Mouse (Mus musculus) embryonic stem cell, embryonic (primary cell): ENCODE results near the gene Rspry1.

Experiments
- CTCF ChIA-PET, 4 experiments: fragments of 300-600 bp in 2 of 4; fragments of 350-600 bp in 2 of 4; sonication (Branson Sonifier 250); formaldehyde crosslinking; loops; one replicate each; lab custom pipeline; 2022; ENCODE audit warnings: inconsistent platforms in 2 of 4; lab: Charles Lee
- POLR2A ChIA-PET, 4 experiments: fragments of 300-600 bp in 2 of 4; fragments of 350-600 bp in 2 of 4; sonication (Branson Sonifier 250); formaldehyde crosslinking; loops; one replicate each; lab custom pipeline; 2022; ENCODE audit warnings: antibody characterized with exemption in 4 of 4, inconsistent platforms in 1 of 4; lab: Charles Lee

Rspry1 gene

GRCm38 (mm10) chr8:94654994-94655393 is 53.3 kb downstream of the Rspry1 start:
- CTCF ChIA-PET = interaction anchor here in 2 of 4 experiments (0.5 to 0.7 kb wide), 2 partner anchors 292 to 648 kb away, joined by 8 to 10 read pairs; no protein-coding TSS in a partner anchor
- POLR2A ChIA-PET = no interaction called here

DNA sequence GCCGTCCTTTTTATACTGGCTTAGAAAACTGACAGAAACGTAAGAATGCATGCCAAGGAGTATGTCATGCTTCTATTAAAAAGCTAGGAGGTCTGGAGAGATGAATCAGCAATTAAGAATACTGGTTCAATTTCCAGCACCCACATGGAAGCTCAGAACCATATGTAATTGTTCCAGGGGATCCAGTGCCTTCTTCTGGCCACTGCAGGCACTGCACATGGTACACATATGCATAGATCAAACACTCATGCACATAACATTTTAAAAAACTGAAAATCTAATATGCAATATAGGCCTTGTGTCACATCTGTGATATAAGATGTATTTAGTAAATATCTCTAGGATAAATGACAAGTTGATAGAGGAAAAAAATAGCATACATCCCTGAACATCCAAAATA is 56.3 kb downstream of the Rspry1 start:
- CTCF ChIA-PET = interaction anchor here in 2 of 4 experiments (0.5 to 1.5 kb wide), 4 partner anchors 8 to 166 kb away, joined by 3 to 15 read pairs (median 4); partner anchors contain the start of gene Arl2bp (in 1 of the 2)
- POLR2A ChIA-PET = interaction anchor here in 1 of 4 experiments (0.6 kb wide), 1 partner anchor 8 kb away, joined by 9 read pairs; the partner anchor contains the start of gene Arl2bp

DNA sequence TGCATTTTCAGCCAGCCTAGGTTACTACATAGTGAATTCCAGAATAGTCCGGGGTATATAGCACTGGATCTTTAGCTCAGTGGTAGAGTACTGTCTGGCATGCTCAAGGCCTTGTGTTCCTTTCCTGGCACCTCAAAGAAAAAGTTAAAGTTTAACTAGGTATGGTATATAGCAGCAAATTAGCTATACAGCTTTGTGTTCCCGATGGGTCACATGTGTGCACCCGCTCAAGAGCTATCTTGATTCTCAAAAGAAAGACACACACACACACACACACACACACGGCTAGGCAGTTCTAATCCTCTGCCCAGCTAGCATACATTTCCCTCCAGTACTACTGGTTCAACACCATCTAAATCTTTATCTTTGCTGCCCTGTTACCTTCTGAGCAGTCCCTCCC is 58.7 kb downstream of the Rspry1 start:
- ChIA-PET CTCF (no interaction called here), POLR2A (interaction anchor here in 1 of 4 experiments (0.6 to 2.5 kb wide), 2 partner anchors 11 to 470 kb away, joined by 3 to 10 read pairs; no protein-coding TSS in a partner anchor)

DNA sequence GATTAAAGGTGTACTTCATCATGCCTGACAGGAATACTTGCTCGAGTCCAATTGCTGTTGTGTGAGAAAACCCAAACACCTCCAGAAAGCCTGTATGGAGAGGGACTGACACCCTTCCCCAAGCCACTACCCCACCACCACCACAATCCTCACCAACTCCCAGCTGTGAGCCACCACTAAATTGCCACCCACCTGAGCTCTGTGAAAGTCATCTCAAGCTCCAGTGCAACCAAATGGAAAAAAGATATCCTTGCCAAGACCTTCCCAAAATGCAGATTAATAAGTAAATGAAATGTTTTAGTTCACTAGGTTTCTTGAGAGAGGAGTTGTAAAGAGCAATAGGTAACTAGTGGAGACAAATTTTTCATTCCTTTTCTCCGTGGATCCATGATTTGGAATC is 63.0 kb downstream of the Rspry1 start:
- ChIA-PET POLR2A (interaction anchor here in 1 of 4 experiments (0.6 to 1.0 kb wide), 3 partner anchors 10 to 63 kb away, joined by 3 to 4 read pairs (median 3); partner anchors contain the start of genes Fam192a and Rspry1), CTCF (interaction anchor here in 1 of 4 experiments (0.6 kb wide), 1 partner anchor 134 kb away, joined by 3 read pairs; no protein-coding TSS in a partner anchor)

GRCm38 (mm10) chr8:94666456-94667308 is 64.9 kb downstream of the Rspry1 start, which contains the start of gene Arl2bp:
Gene Arl2bp, plus strand, starts transcription at chr8:94666600.
- ChIA-PET POLR2A (interaction anchor here (0.6 to 2.2 kb wide), 33 partner anchors 9 to 514 kb away, joined by 3 to 15 read pairs (median 3); partner anchors contain the start of genes Fam192a (in 2 of the 4), Rspry1 (in 2 of the 4), Cpne2 (in 1 of the 4) and Cx3cl1 (in 1 of the 4)), CTCF (interaction anchor here (0.6 to 1.2 kb wide), 6 partner anchors 9 to 462 kb away, joined by 3 to 6 read pairs (median 4); no protein-coding TSS in a partner anchor)

DNA sequence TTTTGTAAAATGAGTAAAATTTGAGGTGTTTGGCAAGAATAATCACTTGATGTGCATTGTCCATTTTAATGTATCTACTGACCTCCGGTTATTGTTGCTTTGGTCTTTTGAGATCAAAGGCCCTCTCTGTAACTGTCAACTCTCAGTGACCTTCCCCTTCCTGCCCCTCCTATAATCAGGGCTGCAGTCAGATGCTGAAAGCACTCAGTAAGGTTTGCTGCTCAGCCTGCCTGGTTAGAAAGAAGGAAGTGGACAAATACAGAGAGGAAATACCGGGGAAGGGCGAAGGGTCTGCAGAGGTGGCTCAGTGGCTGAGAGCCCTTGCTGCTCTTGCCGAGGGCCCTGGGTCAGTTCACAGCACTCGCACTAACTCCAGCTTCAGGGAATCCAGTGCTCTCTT is 72.6 kb downstream of the Rspry1 start:
- POLR2A ChIA-PET = interaction anchor here in 3 of 4 experiments (0.5 to 1.2 kb wide), 4 partner anchors 27 to 749 kb away, joined by 3 to 5 read pairs (median 4); no protein-coding TSS in a partner anchor

GRCm38 (mm10) chr8:94675923-94676322 is 74.2 kb downstream of the Rspry1 start:
- POLR2A ChIA-PET = interaction anchor here in 2 of 4 experiments (1.3 to 1.9 kb wide), 3 partner anchors 9 to 74 kb away, joined by 4 to 7 read pairs (median 6); partner anchors contain the start of genes Arl2bp (in 2 of the 2), Fam192a (in 1 of the 2) and Rspry1 (in 1 of the 2)
- CTCF ChIA-PET = no interaction called here

More for the DNA sequence above, 72.6 kb downstream of the Rspry1 start:
- CTCF ChIA-PET = no interaction called here

GRCm38 (mm10) chr8:94678582-94678981 is 76.8 kb downstream of the Rspry1 start:
- ChIA-PET POLR2A (interaction anchor here in 3 of 4 experiments (0.5 to 2.8 kb wide), 9 partner anchors 9 to 472 kb away, joined by 3 to 14 read pairs (median 3); partner anchors contain the start of genes Arl2bp (in 1 of the 3), Fam192a (in 1 of the 3), Herpud1 (in 1 of the 3) and Rspry1 (in 1 of the 3)), CTCF (interaction anchor here in 2 of 4 experiments (1.5 to 1.9 kb wide), 2 partner anchors 186 kb away, joined by 5 to 7 read pairs; no protein-coding TSS in a partner anchor)

DNA sequence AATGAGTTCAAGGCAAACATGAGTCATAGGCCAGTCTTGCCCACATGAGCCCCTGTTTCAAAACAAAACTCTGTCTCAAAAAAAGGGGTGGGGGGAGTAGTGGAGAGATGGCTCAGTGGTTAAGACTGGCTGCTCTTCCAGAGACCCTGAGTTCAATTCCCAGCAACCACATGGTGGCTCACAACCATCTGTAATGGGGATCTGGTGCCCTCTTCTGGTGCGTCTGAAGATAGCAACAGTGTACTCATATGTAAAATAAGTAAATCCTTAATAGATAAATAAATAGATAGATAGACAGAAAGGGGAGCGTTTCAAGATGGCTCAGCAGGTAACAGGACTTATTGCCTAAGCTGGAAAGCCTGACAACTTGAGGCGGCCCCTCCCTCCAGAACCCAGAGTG is 78.7 kb downstream of the Rspry1 start:
- CTCF ChIA-PET = interaction anchor here in 3 of 4 experiments (0.7 to 1.5 kb wide), 7 partner anchors 12 to 188 kb away, joined by 3 to 7 read pairs (median 3); no protein-coding TSS in a partner anchor
- POLR2A ChIA-PET = interaction anchor here in 1 of 4 experiments (0.8 to 0.9 kb wide), 2 partner anchors 12 to 14 kb away, joined by 3 to 4 read pairs; partner anchors contain the start of gene Arl2bp

- POLR2A ChIA-PET = interaction anchor here in 1 of 4 experiments (1.3 kb wide), 1 partner anchor 10 kb away, joined by 6 read pairs; no protein-coding TSS in a partner anchor
- CTCF ChIA-PET = interaction anchor here in 2 of 4 experiments (0.5 to 0.7 kb wide), 3 partner anchors 132 to 340 kb away, joined by 3 to 5 read pairs (median 3); no protein-coding TSS in a partner anchor
Measured at GRCm38 (mm10) chr8:94682732-94683524, 81.2 kb downstream of the Rspry1 start.

GRCm38 (mm10) chr8:94684287-94684686 is 82.5 kb downstream of the Rspry1 start:
- CTCF ChIA-PET = no interaction called here
- POLR2A ChIA-PET = interaction anchor here in 1 of 4 experiments (1.0 to 1.3 kb wide), 2 partner anchors 11 to 173 kb away, joined by 3 to 6 read pairs; no protein-coding TSS in a partner anchor

DNA sequence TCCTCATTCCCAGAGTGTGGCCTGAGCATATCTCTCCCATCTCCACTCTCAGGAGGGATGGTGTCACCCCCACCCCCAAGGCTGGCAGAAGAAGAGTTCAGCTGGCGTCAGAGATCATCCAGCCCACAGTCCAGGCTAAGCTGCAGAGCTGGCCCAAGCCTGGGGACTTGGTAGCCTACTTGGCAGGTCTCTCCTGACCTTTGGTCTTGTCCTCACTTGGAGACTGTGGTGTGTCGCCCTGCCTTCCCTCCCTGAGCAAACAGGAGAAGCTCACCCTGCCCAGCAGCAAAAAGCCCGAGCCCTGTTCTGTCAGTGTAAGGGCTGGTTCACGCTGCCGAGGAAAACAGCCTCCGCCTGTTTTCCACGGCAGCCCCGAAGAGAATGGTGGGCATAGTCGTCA is 84.2 kb downstream of the Rspry1 start:
- CTCF ChIA-PET = interaction anchor here in 2 of 4 experiments (0.8 to 1.2 kb wide), 2 partner anchors 18 to 194 kb away, joined by 3 to 4 read pairs; no protein-coding TSS in a partner anchor
- POLR2A ChIA-PET = interaction anchor here in 1 of 4 experiments (1.1 to 1.3 kb wide), 2 partner anchors 8 to 19 kb away, joined by 4 read pairs; partner anchors contain the start of gene Arl2bp

DNA sequence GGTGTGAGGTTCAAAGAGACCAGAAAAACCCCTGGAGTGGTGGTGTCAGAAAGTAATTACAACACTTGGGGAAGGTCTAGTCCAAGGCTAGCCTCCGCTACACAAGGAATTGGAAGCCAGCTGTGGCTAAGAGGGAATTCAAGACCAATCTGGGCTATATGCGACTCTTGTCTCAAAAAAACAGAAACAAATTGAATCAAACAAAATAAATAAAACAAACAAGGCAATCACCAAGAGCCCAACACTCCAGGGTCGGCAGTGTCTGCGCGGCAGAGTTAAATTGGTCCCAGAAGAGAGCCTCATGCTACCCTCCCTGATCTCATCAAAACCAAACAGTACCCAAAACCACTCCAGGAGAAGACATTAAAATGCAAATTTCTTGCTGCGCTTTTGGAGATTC is 93.0 kb downstream of the Rspry1 start:
- CTCF ChIA-PET = interaction anchor here in 3 of 4 experiments (0.6 to 1.0 kb wide), 3 partner anchors 14 to 550 kb away, joined by 3 read pairs; no protein-coding TSS in a partner anchor
- POLR2A ChIA-PET = interaction anchor here in 2 of 4 experiments (0.7 to 1.8 kb wide), 4 partner anchors 9 to 308 kb away, joined by 3 to 5 read pairs (median 4); no protein-coding TSS in a partner anchor

- POLR2A ChIA-PET = interaction anchor here in 2 of 4 experiments (0.5 to 1.8 kb wide), 5 partner anchors 25 to 308 kb away, joined by 3 to 5 read pairs (median 3); partner anchors contain the start of genes Fam192a (in 1 of the 2) and Rspry1 (in 1 of the 2)
- CTCF ChIA-PET = interaction anchor here in 3 of 4 experiments (0.6 to 1.2 kb wide), 6 partner anchors 8 to 394 kb away, joined by 3 to 4 read pairs (median 4); no protein-coding TSS in a partner anchor
Measured at GRCm38 (mm10) chr8:94695341-94695993, 93.7 kb downstream of the Rspry1 start.

- ChIA-PET POLR2A (interaction anchor here in 2 of 4 experiments (0.7 to 1.8 kb wide), 4 partner anchors 25 to 309 kb away, joined by 3 to 5 read pairs (median 4); partner anchors contain the start of genes Cx3cl1 (in 1 of the 2), Fam192a (in 1 of the 2) and Rspry1 (in 1 of the 2)), CTCF (interaction anchor here in 1 of 4 experiments (0.6 to 1.2 kb wide), 3 partner anchors 127 to 394 kb away, joined by 3 to 4 read pairs (median 4); no protein-coding TSS in a partner anchor)
Measured at GRCm38 (mm10) chr8:94695994-94696384, 94.3 kb downstream of the Rspry1 start, which contains the start of gene Pllp. Gene Pllp, minus strand, starts transcription at chr8:94696278.

- ChIA-PET POLR2A (interaction anchor here in 1 of 4 experiments (0.5 to 1.2 kb wide), 2 partner anchors 21 to 76 kb away, joined by 3 read pairs; partner anchors contain the start of gene Cx3cl1), CTCF (interaction anchor here in 2 of 4 experiments (0.6 to 0.7 kb wide), 3 partner anchors 118 to 561 kb away, joined by 3 to 4 read pairs (median 4); no protein-coding TSS in a partner anchor)
Measured at GRCm38 (mm10) chr8:94696566-94696965, 94.8 kb downstream of the Rspry1 start.
